Mouse (Mus musculus): Measurements from ENCODE around the gene Ccar1.

DNA sequence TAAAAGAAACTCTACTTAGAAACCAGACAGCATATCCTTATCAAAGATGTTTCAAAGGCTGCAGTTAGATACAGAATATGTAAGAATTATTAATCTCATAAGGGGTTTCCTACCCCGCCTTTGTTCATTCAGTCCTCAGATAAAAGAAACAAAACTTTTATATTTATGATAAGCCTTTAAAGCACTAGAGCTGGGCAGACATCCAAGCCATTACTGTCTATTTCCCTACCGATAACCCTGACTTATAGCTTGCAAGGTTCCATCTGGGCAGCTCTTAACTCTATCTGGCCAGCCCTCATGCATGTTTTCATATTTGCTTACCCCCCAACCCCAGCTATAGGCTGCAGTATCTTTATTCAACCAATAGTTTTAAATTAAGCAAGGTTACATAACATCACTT, 39.5 kb upstream of the Ccar1 start:
- TF ChIP-seq CTCF (IDR thresholded peaks at IDR 0.05; ENCODE audit: extremely low read depth, insufficient read depth, low read length) (no peak), POLR2A (IDR thresholded peaks at IDR 0.05; ENCODE audit: extremely low read depth, insufficient read depth, low read length) (no peak)

Data from cortical plate, adult 2 months (tissue).